Mouse (Mus musculus): Measurements from ENCODE around the gene Esp23.
"Not testable (repeated sequence)": the region's sequence is repeated elsewhere in the genome, so short reads cannot be mapped to it uniquely, and the experiment has no call there.

The Esp23 gene

DNA sequence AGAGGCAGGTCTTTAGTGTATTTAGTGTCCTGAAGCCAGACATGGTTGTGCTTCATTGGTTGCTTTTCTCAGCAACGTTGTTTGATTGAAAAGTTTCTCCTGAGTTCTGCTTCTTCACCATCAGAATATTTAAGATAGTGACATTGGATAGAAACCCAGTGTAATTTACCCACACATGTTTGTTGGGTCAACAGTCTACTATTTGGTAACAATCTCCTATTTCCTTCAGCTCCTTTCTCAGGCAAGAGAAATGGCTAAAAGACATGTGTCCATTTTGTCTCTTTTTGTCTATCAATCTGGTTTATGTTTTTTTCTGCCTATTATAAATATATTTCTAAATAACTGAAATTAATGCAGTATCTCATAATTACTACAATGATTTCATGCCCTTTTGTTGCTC is at the start of gene Esp23:
TSS of gene Esp23 (minus strand) at position 101 of the 400 bp plus-strand sequence.
- no peak for DNase-seq (ENCODE audit: extremely low read depth, low read depth)

DNA sequence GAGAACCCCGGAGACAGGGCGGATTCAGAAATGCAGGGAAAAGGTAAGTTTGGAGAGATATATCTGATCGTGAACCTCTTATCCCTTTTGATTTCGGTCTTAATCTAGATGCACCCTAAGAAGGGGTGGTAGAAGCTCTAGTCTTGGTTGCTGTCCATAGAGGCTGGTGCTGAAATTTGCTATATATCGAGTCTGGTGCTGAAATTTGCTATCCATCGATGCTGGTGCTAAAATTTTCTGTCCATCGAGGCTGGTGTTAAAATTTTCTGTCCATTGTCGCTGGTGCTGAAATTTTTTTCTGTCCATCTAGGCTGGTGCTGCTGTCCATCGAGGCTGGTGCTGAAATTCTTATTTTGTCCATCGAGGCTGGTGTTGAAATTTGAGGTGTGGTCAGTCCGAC is 30.3 kb upstream of the Esp23 start:
- DNase-seq (ENCODE audit: extremely low read depth, low read depth), result peak; percentile 26

DNA sequence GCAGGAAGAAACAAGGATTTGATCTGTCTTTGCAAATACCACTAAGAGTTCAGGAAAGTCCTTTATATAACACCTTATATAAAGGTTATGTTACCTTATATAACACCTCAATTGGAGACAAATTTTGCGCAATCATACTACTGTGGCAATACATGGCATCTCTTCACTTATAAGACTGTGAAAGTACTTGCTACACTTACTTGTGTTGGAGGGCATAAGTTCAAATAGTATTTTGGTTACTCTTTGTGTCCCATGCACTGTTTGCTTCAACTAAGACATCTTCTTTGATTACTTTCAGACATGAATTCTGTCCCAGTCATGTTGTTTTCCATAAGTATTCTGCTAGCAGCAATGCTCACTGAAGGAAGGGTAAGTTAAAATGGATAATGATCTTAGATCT is 18.2 kb upstream of the Esp23 start, which contains the start of gene Esp22:
TSS of gene Esp22 (plus strand) at position 301 of the 400 bp plus-strand sequence.
- no peak for DNase-seq (ENCODE audit: extremely low read depth, low read depth)

DNA sequence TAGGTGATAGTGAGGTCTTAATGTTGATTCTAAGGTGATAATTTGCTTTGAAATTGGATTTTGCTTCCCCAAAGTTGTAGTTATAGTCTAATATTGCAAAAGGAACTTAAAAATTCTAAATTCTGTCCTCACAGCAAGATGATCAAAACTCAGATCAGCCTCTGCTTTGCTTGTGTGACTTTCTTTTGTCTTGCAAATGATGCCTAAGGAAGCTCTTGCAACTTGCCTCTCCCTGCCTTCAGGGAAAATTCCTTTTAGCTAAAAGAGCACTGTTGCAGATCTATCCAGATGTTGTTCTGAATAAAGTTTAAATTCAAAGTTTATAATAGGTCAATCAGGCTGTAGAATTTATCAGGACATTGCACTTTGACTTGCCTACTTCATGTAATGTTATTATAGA is 13.2 kb downstream of the Esp23 start:
- DNase-seq (ENCODE audit: extremely low read depth, low read depth), result no peak

DNA sequence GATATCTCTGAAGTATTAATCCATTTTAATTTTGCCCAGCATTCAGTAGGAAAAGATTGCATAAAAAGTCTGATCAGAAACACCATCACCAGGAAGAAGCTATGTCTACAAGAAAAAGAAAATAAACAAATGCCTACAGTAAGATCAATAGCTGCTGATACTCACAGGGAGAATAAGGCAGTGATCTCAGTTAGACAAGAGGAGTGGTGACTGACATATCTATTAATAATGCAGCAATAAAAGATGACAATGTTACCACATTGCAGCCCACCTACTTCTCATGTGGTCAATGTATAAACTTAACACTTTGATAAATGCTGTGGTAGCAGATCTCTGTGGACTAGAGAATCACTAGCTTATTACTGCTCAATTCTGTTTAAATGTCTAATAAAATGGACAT is 33.6 kb downstream of the Esp23 start, which contains the start of gene Gm21903:
TSS of gene Gm21903 (minus strand) at position 101 of the 400 bp plus-strand sequence.
- no peak for DNase-seq (ENCODE audit: extremely low read depth, low read depth)

DNA sequence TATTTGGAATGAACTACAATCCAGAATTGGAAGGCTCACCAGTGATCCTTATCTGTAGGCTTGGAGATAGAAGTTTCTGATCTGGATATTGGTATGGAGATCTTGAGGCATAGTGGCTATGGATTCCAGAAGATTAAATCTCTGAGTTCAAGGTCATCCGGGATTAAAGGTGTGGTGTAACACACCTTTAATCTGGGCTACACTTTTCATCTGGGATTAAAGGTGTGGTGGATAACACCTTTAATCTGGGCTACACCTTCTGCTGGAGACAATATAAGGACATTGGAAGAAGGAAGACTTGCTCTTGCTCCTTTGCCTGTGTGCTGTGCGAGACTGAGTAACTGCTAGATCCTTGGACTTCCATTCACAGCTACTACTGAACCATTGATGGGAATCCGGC is 40.4 kb downstream of the Esp23 start, which contains the start of gene Esp24:
TSS of gene Esp24 (plus strand) at position 301 of the 400 bp plus-strand sequence.
- not testable (repeated sequence) for DNase-seq (ENCODE audit: extremely low read depth, low read depth)
